Mouse (Mus musculus): ENCODE results near the gene Dph1.

Gene Dph1

GRCm38 (mm10) chr11:75172151-75173094 lies 18.6 kb downstream of the Dph1 start:
- DNase-seq: peak; percentile 48

- no peak for DNase-seq
Measured at GRCm38 (mm10) chr11:75171186-75171865, 19.7 kb downstream of the Dph1 start.

- peak; percentile 89 for DNase-seq
Measured at GRCm38 (mm10) chr11:75170136-75170751, 20.8 kb downstream of the Dph1 start.

GRCm38 (mm10) chr11:75169405-75170080 lies 21.5 kb downstream of the Dph1 start, which contains the start of gene Hic1:
Gene Hic1, minus strand, starts transcription at chr11:75169519.
- DNase-seq: peak; percentile 6

- DNase-seq: peak; percentile 89
Measured at GRCm38 (mm10) chr11:75168590-75169361, 22.3 kb downstream of the Dph1 start.

GRCm38 (mm10) chr11:75167643-75168589 lies 23.1 kb downstream of the Dph1 start:
- DNase-seq: peak; percentile 24

- peak; percentile 48 for DNase-seq
Measured at GRCm38 (mm10) chr11:75166861-75167642, 24.0 kb downstream of the Dph1 start.

- DNase-seq: peak; percentile 6
Measured at GRCm38 (mm10) chr11:75166193-75166842, 24.7 kb downstream of the Dph1 start.

GRCm38 (mm10) chr11:75165441-75166192 lies 25.4 kb downstream of the Dph1 start:
- DNase-seq: peak; percentile 82

- DNase-seq: no peak
Measured at GRCm38 (mm10) chr11:75164750-75165149, 26.3 kb downstream of the Dph1 start.

- no peak for DNase-seq
Measured at GRCm38 (mm10) chr11:75164051-75164450, 27.0 kb downstream of the Dph1 start.

- no peak for DNase-seq
Measured at GRCm38 (mm10) chr11:75163379-75163778, 27.7 kb downstream of the Dph1 start.

GRCm38 (mm10) chr11:75162591-75163080 lies 28.4 kb downstream of the Dph1 start:
- no peak for DNase-seq

- no peak for DNase-seq
Measured at GRCm38 (mm10) chr11:75161417-75162008, 29.5 kb downstream of the Dph1 start.

- DNase-seq: no peak
Measured at GRCm38 (mm10) chr11:75160954-75161353, 30.1 kb downstream of the Dph1 start.

GRCm38 (mm10) chr11:75159564-75159963 lies 31.5 kb downstream of the Dph1 start:
- peak; percentile 52 for DNase-seq

GRCm38 (mm10) chr11:75158432-75158831 lies 32.6 kb downstream of the Dph1 start:
- DNase-seq: no peak

GRCm38 (mm10) chr11:75157901-75158300 lies 33.1 kb downstream of the Dph1 start:
- DNase-seq: no peak

All from thymus, postnatal 25 days (tissue).